Mouse (Mus musculus) ovary, postnatal 36 days (tissue): Measurements from ENCODE around the gene Ivd.
A peak's percentile ranks its signal among the peaks of the same experiment; 100 is the strongest.

Source experiments
- DNase-seq: peaks from one replicate; pipeline ENCODE4 v3.0.0; 2022; ENCODE audit warnings: low spot score, mixed read lengths

Ivd gene

GRCm38 (mm10) chr2:118861454-118862339 lies at the start of gene Ivd:
Gene Ivd, plus strand, starts transcription at chr2:118861954.
- DNase-seq = peak; percentile 87

GRCm38 (mm10) chr2:118812724-118813123 lies 49.0 kb upstream of the Ivd start:
- no peak for DNase-seq

GRCm38 (mm10) chr2:118813981-118814836 lies 47.5 kb upstream of the Ivd start, which contains the start of gene Knstrn:
Gene Knstrn, plus strand, starts transcription at chr2:118814003.
- DNase-seq = peak; percentile 90

DNA sequence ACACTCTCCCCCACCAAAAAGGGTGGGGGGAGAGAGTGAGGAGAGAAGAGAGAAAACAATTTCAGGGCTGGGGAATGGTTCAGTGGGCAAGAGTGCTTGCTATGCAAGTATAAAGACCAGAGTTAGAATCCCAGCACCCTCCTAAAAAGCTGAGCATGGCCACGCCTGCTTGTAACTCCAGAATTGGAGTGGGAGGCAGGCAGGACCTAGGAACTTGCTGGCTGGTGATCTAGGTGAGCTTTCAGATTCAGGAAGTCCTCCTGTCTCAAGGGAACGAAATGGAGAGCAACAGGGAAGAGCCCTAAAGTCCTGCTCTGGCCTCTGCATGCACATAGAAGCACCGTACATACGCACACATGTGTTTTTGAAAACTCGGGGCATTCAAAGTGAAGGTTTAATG lies 39.0 kb upstream of the Ivd start:
- no peak for DNase-seq

DNA sequence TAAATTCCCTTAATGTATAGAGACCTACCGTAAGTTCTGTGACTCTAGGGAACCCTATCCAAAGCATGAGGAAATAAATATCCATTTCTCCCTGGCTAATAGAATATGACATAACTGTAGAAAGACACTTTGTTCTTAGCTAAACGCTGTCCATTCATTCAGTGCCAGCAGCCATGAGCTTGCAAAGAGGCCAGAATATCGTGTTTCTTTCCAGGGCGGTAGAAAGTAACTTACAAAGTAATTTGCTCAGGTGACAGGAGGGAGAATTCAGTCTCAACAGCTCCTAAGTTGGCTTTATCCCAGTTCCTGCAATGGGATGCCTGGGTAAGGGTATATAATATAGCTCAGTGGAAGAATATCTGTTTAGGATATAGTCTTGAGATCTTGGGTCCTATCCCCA lies 37.4 kb upstream of the Ivd start:
- no peak for DNase-seq

DNA sequence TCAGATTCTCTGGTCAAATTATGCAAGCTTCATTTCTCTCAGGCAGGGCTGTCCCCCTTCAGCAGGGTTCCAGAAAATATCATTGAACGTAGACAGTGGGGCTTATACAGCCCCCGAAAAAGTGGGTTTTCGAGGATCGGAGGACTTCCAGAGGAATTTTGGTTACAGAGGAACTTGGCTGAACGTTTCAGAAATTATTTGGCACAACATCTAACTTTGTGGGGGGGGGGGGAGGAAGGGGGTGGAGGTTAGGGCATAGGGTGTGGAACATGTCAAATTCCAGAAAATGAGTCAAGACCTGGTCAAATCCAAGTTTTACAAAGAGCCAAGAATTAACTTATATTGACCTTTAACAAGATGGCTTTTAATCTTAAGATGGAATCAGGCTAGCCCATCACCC lies 32.7 kb upstream of the Ivd start:
- no peak for DNase-seq

DNA sequence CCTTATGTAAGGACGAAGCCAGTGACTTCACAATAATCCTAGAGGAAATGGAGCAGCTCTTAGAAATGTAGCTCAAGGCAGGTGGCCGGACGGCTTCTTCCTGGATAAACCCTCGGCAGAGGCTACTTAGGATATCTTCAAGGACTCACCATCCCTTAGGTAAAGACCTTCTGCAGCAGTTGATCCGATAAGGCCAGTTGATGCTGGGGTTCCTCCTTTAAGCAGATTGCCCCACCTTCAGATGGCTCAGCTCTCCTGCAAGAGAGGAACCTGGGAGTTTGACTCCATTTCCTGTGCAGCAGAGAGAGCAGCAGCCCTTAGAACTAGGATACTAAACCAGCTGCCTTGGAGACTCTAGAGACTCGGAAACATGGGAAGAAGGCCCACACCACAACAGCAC lies 27.7 kb upstream of the Ivd start:
- DNase-seq = no peak

DNA sequence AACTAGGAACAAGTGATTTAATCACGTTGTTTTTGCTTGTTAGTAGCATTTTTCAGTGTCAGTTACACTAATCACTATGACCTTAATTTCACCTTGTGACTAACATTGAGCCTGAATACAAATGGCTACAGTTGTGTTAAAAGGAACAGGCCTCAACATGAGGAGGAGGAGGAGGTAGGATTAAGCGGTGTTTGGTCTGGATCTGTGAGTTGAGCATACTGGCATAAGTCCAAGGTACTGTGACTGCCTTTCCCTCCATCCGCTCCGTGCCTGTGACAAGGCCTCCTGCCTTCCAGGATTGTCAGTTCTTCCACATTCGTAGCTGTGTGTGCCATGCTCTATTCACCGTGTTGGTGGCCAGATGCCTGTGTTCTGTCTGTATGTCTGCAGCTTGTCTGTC lies 26.6 kb upstream of the Ivd start:
- no peak for DNase-seq

GRCm38 (mm10) chr2:118838330-118838729 lies 23.4 kb upstream of the Ivd start:
- no peak for DNase-seq

DNA sequence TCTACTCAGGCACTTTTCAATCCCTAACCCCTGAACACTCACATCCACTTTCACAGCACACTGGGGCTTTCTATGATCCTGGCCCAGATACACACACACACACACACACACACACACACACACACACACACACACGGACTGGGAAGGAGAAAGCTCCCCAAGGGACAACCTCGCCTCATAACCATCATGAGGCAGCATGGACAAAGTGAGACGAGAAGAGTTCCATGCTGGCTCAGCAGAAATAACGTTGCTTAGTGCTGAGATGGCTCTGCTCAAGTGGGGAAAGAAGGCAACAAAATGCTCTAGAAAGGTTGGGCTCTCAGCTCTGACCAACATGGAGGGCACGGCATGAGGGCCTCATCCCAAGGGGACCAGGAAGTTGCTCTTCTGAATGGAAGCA lies 20.6 kb upstream of the Ivd start:
- no peak for DNase-seq

- no peak for DNase-seq
Measured at GRCm38 (mm10) chr2:118841774-118842173, 20.0 kb upstream of the Ivd start.

- no peak for DNase-seq
Measured at GRCm38 (mm10) chr2:118844427-118844826, 17.3 kb upstream of the Ivd start.

DNA sequence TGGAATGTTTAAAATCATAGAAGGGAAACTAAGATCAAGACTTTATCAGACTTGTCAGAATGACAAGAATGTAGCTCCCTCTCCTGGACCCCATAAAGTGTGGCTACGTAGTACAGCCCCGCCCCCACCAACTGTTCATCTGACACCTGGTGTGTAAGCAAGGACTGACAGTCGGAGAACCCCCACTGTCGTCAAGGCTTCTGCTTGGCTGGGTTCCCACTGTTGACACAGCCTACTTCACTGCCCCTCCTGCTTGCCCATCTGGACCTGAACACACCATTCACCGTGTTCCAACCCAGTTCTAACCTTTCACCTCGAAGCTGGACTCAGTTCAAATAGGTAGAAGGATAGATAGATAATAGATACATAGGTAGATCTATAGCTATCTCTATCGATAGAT lies 15.5 kb upstream of the Ivd start:
- peak; percentile 13 for DNase-seq

GRCm38 (mm10) chr2:118851756-118852155 lies 10.0 kb upstream of the Ivd start:
- DNase-seq = no peak

GRCm38 (mm10) chr2:118862340-118862675 lies 554 bp downstream of the Ivd start:
- DNase-seq = no peak

GRCm38 (mm10) chr2:118870601-118871000 lies 8.8 kb downstream of the Ivd start:
- DNase-seq = no peak

- no peak for DNase-seq
Measured at GRCm38 (mm10) chr2:118871032-118871431, 9.3 kb downstream of the Ivd start.

- DNase-seq = no peak
Measured at GRCm38 (mm10) chr2:118873018-118873417, 11.3 kb downstream of the Ivd start.

- DNase-seq = no peak
Measured at GRCm38 (mm10) chr2:118873890-118874430, 12.2 kb downstream of the Ivd start.

DNA sequence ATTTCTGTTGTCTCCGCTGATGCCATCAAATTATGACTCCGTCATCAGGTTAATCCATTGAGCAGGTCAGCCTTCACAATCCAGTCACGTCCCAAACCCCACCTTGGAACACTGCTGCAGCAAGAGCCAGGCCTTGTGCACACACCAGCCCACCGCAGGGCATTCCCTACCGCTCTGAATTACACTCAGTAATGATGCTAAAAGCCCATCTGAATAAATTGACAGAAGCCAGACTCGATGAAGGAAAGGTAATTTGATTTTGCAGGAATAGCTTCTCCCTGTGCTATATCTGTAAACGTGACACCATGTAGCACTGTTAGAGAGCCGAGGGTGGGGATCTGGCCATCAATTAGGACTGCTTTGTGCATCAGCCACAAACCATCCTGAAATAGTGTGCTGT lies 13.6 kb downstream of the Ivd start:
- DNase-seq = no peak

DNA sequence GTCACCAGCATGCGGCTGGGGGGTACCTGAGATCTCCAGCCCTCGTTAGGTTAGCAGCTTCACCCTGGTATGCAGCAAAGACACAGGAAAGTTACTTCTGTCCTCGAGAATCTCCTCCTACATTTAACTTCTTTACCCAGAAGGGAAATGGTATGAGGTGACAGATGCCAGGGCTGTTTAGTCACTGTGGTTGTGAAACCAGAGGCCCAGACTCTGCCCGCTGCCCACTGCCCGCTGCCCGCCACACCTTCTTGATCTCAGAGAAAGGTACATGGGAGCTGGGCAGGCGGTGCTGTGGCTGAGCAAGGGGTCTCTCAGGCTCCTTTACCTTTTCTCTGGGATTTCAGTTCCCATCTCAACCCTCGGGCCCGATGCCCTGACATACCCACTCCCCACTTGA lies 14.7 kb downstream of the Ivd start:
- no peak for DNase-seq

DNA sequence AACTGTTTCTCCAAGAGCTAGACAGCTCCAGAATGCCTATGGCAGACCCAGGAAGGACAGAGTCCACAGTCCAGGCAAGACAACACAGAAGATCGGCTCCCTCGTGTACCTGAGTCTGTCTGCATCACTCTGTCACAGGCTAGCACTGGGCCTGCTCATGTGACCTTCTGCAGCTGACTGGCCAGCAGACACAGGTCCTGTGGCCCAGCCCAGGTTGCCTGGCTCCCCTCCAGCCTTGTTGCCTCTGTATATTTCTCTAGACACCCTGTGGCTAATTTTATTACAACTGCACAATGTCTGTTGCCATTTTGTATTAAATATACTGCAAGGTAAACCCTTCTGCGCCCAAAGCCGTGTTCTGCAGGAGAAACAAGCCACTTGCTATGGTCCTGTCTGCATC lies 19.3 kb downstream of the Ivd start:
- no peak for DNase-seq

GRCm38 (mm10) chr2:118881956-118882355 lies 20.2 kb downstream of the Ivd start:
- no peak for DNase-seq
